Mouse (Mus musculus): Measurements from ENCODE around the gene Vav1. TPM values are rescaled to one million over a fixed set of nuclear protein-coding genes. Genes with fewer than 3 reads are reported as not detected.

The Vav1 gene
- total RNA-seq, 2 experiments from 2014 or later = 1.6 to 3.3 TPM

DNA sequence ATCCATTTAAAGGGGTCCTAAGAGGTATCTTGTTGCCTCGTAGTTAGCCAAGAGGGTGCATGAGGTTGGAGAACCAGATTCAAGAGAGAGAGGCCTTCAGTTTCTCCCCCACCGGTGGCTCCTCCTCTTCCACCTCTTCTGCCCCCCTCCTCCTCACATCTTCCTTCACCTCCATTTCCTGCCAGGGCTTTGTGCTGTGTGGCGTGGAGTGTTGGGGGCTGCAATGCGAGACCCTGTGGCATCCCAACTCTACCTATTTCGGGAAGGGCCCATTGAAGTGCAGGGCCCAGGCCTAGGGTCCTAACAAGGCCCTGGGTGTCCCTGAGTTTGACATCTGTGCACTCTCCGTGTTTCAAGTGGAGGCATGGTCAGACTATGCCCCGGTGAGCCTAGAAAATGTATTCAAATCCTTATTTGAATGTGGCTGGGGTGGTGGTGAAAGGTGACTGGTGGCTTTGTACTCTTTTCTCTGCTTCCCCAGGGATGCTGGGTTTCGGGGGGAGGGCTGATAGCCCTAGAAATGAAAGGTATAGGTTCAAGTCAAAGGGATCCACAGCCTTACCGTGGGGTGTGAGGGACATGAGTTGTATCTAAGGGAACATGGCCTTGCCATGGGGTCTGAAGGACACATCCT lies 808 bp downstream of the Vav1 start:
- no peak for DNase-seq

DNA sequence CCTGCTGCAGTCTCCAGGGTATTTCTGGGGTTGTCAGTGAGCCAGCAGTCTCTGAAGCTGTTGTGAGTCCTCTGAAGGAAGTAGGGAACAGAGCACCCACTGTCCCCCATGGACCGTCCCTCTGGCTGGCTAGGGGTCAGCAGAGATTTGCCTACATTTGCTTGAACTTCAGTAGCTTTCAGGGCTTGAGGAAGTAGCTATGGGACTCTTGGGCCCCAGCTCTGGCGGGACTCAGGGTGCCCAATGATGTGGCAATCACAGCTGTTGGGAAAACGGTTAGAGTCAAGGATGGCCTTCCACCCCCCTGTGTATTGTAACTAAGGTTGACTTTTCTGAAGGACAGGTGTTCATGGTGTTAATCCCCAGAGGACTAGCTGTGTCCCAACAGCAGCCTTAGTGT lies 1.5 kb downstream of the Vav1 start:
- DNase-seq = peak in 1 of 2 experiments; percentile 56

DNA sequence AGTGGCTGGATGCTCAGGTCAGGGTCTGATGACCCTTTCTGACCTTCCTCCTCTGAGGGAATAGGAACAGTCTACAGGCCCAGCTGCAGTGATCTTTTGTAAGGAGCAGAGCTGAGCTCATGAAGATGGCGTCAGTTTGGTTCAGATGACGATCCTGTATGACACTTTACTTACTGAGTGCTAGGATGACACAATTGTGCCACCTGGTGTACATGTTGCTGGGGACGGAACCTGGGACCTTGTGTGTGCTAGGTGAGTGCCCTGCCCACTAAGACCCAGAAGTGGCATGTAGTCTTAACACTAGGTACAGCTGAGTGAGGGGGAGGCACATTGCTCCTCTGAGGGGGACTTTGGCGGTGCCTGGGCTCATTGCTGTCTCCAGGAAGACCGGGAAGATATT lies 5.0 kb downstream of the Vav1 start:
- DNase-seq = no peak

DNA sequence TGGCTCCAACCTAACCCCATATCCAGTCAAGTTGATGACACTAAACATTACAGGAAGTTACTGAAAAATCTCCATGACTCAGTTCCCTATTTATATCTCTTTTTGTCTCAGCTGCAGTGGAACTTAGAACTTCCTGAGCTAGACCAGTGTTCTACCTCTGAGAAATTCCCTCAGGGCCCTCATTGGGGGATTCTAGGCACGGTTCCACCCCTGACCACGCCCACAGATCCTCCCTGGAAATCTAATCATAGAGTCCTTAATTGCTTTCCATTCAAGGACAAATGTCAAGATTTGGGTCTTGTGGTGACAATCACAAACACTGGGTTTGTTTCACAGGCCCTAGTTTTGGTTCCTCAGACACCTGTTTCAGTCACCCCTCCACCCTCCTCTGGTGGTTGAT lies 6.2 kb downstream of the Vav1 start:
- DNase-seq = peak; percentile 43 to 69

DNA sequence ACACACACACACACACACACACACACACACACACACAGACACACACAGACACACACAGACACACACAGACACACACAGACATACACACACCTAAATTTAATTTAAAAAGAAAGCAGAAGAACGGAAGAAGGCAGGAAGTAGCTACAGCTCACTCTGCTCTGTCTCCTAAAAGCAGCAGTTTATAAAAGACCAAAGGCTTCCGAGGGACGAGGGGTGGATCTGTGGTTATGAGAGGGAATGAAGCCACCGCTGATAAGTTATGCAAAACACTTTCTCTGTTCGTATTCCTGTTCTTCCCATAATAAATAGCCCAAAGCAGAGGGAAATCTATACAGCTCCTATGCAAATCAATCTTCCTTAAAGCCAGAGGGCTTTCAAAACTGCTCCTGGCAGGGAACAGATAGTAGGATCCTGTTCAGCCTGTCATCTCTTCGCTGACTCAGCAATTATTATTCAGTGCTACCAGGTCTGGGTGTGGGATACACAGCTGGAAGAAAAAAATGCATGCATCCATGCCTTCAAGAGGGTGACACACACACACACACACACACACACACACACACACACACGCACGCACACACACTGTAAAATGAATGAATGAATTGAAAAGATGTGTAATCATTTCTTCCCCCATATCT lies 7.9 kb downstream of the Vav1 start:
- no peak for DNase-seq

DNA sequence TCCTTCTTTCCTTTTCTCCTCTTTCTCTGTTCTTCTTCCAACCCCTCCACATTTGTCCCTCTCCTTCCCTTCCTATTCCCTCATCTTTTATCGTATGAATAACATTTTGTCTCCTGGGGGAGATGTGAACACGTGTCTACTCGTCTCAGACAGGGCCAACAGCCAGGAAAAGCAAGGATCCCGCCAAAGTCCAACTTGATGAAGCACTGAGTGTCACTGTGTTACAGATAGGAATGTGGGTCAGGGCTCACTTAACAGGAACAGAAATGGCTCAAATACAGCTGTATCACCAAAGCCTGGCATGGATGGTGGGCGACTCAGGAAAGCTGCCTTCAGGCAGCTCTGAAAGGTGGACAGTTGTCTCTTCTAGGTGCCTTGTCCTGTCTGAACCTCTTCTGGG lies 10.4 kb downstream of the Vav1 start:
- DNase-seq = no peak

DNA sequence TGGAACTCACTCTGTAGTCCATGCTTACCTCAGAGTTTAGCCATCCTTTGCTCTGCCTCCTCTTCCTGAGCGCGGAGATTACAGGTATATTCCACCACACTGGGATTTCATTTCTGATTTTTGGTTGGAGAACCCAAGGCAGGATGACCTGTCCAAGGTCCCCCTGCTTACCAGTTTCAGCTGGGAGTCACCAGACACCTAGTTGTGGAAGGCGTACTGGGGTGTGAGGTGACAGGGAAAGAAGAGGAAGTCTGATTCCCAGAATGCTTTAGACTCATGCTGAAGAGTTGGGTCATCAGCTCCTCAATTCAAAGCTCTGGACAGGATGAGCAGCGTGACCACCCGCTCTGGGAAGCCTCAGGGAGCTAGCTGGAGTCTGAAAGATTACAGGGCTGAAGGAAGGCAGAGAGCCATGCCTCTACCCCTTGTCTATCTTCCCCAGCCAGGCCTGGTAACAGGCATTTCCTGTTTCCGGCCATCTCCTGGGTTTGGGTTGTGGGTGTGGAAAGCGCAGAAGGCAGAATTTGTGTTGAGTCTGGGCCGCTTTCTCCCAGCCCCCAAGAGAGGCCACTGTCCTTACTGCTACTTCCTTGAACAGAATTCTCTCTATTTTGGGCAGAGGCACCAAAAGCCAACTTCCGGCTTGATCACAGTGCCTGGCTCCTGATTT lies 11.2 kb downstream of the Vav1 start:
- DNase-seq = peak; percentile 25 to 61

DNA sequence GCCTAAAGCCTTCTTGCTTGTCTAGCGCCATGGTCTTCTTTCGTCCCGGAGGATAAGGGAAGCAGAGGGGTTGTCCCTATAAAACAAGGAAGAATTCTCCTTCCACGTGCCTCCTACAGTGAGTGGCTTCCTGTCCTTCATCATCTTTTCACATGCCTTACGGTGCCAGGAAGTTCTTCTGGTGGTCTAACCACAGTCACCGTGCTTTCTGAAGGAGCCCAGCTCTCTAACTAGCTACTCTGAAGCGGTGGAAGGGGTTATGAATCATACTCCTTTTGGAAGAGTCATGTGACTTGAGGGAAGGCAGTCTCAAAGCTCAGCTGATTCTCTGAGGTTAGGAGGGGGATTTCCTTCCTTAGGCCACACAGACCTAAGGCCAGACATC lies 11.8 kb downstream of the Vav1 start:
- DNase-seq = no peak

DNA sequence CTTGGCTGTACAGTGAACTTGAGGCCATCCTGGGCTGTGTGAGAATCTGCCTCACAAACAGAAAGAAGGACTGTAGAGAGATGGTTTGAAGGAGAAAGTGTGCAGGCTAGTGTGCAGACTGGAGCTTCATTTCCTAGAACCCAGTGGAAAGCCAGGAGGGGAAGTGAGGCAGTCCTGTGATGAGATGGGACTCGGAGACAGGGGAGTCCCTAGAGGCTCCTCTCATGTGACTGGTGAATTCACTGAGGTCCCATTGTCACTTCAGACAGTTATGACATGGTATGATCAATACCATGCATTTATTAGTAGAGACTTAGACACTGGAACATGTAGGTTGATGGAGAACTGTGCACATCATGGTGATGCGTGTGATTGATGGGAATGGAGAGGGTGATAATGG lies 13.4 kb downstream of the Vav1 start:
- DNase-seq = no peak

DNA sequence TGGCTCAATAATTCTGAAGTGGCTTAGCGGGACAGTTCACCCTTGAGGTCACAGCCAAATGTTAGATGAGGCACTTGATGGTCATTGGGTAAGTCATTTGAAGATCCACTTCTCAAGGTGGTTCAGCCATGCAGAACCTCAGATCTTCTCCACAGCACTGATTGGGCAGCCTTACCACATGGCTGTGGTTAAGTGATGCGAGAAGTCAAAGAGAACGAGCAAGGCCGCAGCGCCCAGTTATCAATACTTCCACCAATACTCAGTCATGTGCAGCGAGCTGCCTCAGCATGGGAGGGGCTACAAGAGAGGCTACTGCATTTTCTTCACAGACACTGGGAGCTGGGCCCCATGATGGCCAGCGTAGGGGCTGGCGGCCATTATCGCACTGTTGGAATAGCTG lies 14.1 kb downstream of the Vav1 start:
- no peak for DNase-seq

DNA sequence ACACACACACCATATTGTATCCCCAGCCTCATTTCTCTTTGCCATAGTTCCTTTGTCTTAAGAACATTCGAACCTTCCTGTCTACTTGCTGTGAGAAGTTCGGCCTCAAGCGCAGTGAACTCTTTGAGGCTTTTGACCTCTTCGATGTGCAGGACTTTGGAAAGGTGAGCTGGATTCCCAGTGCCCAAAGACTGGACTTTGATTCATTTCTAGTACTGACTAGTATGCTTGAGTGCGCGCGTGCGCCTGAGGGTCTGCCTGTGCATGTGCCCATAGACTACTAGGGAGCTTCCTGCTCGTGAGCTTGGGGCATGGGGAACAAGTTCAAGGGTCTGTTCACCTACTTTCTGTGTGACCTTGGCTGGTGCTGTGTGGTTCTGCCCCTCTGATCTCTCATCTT lies 17.0 kb downstream of the Vav1 start:
- no peak for DNase-seq

DNA sequence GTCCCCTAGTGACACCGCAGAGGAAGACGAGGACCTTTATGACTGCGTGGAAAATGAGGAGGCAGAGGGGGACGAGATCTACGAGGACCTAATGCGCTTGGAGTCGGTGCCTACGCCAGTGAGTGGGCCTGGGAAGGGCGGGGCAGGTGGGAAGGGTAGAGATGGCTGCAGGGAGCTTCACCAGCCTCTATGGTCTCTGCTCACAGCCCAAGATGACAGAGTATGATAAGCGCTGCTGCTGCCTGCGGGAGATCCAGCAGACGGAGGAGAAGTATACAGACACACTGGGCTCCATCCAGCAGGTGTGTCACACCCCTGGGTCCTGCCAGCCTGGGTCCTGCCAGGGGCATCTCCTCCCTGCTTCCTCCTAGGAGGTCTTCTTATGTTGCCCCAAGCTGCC lies 18.1 kb downstream of the Vav1 start:
- DNase-seq = no peak

DNA sequence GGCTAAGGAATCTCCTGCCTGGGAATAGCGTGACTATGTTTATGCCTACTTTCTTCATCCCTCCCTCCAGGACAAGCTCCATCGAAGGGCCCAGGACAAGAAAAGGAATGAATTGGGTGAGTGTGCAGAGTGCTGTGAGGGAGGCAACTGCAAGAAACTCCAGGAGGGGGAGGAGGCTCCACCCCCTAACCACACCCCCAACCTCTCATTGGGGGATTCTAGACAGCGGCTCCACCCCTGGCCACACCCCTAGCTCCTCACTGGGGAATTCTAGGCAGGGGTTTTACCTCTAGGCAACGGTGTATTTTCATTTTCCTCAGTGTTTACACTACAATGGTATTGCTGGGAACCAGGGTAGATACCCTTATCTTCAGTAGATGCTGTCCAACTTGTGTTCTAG lies 26.7 kb downstream of the Vav1 start:
- no peak for DNase-seq

DNA sequence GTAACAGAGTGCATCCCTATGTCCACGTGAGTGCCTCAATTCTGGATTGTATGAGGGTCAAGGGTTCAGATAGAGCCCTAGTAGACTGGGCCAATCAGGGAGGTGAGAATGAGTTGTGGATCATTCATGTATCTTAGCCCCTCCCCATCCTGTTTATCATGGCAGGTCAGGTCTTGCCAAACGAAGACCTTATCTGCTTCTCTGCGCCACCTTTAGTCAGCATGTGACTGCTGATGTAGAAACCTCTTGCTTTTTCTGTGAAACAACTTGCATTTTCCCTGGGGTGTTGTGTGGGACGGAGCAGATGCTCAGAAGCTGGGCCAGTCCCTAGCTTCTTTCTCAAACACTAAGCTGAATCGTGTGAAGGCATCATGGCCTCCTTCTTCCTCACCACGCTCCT lies 28.2 kb downstream of the Vav1 start:
- no peak for DNase-seq

DNA sequence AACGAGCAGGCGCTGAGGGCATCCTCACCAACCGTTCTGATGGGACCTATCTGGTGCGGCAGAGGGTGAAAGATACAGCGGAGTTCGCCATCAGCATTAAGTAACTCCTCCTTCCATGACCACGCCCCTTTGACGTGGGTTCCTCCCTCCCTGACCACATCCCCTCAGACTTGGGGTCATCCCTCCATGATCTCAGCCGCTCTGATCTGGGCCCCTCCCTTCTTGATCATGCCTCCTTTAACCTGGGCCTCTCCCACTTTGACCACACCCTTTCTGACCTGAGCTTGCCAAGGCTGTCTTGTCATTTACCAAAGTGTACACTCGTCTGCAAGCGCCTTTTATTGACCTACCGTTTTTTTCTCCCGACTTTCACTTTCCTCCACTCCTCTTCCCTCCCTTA lies 32.9 kb downstream of the Vav1 start:
- DNase-seq = no peak

DNA sequence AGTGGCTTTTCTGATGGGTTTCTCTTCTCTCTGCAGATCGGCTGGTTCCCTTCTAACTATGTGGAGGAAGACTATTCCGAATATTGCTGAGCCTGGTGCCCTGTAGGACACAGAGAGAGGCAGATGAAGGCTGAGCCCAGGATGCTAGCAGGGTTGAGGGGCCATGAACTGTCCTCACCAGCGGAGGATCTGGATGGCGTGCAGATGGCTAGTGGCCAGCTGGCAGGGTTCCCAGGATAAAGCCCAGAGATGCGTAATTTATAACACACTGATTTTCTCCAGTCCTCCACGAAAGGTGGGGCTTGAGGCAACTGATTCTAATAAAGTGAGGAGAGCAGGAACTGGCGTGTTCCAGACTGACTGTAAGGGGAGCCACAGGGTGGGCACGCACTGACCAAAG lies 48.7 kb downstream of the Vav1 start:
- DNase-seq = no peak

DNA sequence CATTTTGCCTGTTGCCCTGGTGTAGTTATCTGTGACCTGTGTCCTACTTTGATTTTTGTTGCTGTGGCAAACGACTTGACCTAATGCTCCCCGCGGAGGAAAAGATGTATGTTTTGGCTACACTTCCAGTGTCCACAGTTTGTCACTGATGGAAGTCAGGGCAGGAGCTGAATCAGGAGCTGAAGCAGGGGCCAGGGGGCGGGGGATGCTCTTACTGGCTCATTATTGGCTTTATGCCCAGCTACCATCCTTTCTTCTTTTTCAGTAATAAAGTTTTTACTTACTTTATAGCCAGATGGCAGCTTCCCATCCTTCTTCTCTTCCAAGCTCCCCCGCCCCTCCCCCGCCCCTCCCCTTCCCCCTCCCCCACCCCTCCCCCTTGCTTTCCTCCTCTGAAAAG lies 50.0 kb downstream of the Vav1 start:
- no peak for DNase-seq

DNA sequence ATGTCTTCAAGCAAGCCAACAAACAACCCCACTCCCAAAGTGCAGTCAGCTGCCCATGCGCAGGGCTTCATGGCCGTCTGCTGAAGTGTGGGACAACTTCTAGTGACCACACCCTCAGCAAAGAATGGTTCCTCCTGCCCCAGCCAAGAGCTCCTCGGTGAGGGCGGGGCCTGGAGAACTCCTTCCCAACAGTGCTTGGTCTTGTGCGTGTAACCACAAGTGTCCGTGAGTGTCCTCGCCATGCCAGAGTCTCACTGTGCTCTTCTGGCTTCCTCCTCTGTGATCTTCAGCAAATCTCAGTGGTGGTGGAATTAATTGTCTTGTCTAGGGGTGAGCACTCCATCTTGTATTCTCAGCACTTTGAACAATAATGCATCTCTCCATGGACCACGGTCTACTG lies 52.1 kb downstream of the Vav1 start:
- DNase-seq = no peak

DNA sequence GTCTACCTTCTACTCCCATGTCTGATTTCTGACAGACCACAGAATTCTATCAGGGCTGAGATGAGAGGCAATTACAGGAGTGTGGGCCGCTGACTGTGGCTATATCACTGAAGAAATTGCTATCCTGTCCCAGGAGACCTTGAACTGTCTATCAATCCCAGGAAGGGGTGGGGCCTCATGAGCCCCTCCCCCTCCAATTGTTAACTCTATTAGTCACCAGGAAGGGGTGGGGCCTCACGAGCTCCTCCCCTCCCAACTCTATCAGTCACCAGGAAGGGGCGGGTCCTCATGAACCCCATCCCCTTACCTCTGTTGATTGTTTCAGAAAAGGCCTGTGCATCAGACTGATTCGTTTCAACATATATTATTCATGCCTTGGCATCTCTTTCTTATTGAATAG lies 53.3 kb downstream of the Vav1 start:
- no peak for DNase-seq

DNA sequence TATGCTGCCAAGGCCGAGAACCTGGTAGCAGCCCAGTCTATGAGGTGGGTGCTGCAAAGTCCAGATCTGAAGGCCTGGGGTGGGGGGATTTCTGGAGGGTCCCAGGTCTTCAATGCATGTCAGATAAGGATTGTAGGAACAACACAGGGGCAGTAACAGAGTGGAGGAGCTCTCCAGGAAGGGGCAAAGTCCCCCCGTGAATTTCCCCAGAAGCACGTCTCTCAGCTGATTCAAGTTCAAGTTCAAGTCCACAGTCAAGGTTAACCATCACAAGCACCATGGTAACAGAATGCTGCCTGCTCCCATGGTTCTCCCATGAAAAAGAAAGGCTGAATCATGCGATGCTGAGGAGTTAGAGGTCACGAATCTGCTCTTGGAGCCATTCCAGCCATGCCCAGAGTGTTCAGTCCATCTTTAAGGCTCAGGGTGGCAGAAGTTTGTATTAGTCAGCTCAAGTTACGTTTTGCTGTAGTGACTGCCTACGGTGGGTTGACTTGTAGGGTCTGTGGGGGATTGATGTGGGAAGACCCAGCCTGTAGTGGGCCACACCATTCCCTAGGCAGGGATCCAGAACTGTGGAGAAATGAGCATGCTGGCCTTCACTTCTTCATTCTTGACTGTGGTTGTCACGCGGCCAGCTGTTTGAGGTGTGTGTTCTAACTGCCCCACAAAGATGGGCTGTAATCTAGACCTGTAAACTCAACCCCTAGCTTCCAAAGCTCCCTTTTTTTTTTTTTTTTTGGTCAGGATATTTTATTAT lies 55.3 kb downstream of the Vav1 start:
- no peak for DNase-seq

DNA sequence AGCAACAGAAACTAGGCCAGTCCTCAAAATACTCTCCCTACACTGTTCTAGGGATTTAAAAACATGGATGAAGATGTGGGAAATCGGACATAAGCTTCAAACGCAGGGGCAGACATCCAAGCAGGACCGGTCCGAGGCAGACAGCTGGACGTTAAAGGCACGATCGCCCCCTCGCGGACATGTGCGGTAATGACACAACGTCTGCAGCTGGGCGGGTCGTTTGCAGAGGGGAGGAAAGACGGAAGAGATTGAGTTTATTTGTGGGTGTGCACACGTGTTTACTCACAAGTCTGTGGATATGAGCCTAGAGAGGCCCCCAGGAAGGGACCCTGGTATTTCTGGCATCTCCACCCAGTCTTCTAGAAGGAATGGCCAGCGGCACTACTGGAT lies 55.9 kb downstream of the Vav1 start:
- DNase-seq = peak; percentile 79 to 94

DNA sequence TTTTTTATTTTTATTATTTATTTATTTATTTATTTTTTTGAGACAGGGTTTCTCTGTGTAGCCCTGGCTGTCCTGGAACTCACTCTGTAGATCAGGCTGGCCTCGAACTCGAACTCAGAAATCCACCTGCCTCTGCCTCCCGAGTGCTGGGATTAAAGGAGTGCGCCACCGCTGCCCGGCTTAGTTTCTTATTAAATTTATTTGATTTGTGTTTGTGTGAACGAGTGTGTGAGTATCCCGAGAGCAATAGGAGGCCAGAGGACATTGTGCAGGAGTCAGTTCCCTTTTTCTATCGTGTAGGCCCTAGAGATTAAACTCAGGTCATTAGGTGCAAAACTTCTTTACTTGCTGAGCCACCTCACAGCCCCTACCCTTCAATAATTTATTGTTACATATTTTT lies 56.3 kb downstream of the Vav1 start:
- peak in 1 of 2 experiments; percentile 25 for DNase-seq

DNA sequence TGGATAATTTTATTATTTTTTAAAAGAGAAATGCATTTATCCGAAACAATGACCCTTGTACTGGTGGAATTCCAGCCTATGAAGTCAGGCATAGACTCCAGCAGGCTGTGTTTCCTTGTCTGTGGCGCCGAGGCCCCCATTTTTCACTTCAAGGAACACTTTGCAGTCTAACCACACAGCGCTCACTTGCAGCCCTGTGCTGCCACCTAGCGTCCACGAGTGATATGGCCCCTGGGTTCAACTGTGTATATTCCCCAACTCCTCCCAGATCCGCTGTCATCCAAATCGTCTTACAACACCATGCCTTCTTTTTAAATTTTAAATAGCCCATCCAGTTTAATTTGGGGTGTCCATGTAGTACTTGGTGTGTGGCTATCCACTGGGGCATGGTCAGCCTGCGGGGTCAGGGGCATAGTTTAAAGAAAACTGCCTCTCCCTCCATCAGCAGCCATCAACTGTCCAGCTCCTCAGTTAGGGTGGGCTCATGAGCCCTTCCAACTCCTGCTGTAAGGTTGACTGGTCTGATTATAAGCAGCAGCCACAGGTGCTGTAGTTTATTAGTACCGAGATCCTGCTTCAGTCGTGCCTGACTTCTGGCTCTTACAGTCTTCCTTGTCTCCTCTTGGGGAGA lies 56.9 kb downstream of the Vav1 start:
- peak; percentile 85 to 94 for DNase-seq

Measured in heart, adult 18-20 months (tissue).